Mouse (Mus musculus): ENCODE measurements around the gene Ash1l.
A peak's percentile ranks its signal among the peaks of the same experiment; 100 is the strongest.

Gene Ash1l

DNA sequence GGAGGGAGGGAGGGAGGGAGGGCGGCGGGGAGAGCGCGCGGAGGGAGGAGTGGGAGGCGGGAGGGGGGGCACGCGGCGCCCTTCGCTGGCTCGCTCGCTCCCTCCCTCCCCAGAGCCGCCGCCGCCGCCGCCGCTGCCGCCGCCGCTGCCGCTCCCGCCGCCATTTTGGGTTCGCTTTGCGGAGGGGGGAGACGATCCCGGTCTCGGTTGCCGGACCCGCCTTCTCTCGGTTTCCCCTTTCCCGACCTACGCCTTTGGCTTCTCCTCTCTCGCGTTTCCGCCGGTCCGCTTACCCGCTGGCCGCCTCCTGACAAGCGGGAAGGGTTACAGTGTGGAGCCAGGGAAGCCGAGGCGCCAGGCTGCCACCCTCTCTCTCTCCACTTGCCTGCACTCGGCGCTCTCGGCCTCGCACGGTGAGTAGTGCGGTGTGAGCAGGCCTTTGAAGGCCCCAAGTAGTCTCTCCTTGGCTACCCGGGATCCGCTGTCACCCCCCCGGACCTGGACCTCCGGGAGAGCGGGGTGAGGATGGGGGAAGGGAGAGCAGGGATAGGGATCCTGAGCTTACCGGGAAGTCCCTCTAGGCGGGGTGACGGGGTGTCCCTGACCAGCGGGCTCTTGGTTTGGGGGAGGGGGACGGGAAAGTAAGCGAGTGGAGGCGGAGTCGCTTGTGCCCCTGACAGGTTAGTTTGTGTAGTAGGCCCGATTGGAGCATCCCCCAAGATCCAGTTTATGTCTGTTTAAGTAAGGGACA, at the start of gene Ash1l, which contains the start of gene Dap3:
Gene Ash1l, plus strand, starts transcription at position 47 of the 751 bp plus-strand sequence.
Gene Dap3, minus strand, starts transcription at position 606 of the 751 bp plus-strand sequence.
- peak; percentile 88 for DNase-seq (ENCODE audit: extremely low spot score)

GRCm38 (mm10) chr3:88904803-88905202, 45.6 kb upstream of the Ash1l start:
- no peak for DNase-seq (ENCODE audit: extremely low spot score)

GRCm38 (mm10) chr3:88905209-88905608, 45.2 kb upstream of the Ash1l start:
- DNase-seq (ENCODE audit: extremely low spot score) = no peak

DNA sequence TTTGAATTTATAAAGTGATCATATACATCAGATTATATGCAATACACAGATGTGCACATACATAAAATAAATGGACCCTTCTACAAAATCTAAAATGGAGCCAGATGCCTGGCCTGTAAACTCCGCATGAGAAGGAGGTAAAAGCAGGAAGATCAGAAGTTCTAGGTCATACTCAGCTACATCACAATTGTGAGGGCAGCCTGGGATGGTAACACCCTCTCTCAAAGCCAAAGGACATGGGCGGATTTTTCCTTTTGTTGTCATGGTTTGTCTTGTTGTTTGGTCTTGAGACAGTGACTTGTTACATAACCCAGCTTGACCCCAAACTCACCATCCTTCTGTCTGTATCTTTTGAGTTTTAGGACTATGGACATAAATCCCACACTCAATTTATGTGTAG, 44.7 kb upstream of the Ash1l start:
- no peak for DNase-seq (ENCODE audit: extremely low spot score)

DNA sequence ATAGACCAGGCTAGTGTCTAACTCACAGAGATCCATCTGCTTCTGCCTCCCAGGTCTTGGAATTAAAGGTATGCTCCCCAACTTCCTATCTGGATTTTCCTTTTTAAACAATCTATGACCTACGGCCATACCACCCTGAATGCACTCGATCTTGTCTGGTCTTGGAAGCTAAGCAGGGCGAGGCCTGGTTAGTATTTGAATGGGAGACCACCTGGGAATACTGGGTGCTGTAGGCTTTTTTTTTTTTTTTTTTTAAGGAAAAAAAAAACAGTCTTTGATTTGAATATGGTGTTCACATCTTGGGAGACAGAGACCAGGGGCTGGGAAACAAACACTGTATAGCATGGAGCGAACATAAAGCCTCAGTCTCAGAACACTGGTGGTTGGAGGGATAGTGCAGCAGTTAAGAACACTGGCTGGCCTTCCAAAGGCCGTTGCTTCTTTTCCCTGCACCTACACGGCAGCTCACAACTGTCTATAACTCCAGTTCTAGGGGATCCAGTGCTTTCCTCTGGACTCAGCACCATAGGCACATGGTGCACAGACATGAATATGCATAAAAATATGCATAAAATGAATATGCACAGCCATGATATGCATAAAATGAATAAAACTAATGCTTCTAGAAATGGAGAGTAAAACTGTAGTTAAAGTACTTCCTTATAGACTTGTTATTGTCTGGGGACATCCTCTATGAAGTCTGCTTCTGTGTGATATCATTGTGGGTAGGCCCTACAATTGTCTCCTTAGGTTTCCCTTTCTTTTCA, 43.8 kb upstream of the Ash1l start:
- no peak for DNase-seq (ENCODE audit: extremely low spot score)

DNA sequence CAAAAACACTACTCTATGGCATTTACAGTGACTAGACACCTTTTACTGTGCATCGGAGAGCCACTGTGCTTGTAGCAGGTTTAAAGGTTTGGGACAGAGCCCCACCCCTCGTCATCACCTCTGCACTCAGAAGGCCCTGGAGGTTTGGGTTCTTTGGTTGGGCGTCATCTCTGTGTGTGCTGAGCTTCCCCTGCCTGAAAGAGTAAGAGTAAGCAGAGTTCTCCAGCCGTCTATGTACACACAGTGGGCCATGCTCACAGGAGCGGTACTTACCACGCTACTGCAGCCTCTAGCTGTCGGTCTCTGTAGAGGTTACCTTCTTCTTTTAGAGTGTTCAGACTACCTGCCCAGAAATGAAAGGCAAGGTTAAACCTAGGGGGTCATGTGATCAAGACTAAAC, 37.8 kb upstream of the Ash1l start:
- no peak for DNase-seq (ENCODE audit: extremely low spot score)

DNA sequence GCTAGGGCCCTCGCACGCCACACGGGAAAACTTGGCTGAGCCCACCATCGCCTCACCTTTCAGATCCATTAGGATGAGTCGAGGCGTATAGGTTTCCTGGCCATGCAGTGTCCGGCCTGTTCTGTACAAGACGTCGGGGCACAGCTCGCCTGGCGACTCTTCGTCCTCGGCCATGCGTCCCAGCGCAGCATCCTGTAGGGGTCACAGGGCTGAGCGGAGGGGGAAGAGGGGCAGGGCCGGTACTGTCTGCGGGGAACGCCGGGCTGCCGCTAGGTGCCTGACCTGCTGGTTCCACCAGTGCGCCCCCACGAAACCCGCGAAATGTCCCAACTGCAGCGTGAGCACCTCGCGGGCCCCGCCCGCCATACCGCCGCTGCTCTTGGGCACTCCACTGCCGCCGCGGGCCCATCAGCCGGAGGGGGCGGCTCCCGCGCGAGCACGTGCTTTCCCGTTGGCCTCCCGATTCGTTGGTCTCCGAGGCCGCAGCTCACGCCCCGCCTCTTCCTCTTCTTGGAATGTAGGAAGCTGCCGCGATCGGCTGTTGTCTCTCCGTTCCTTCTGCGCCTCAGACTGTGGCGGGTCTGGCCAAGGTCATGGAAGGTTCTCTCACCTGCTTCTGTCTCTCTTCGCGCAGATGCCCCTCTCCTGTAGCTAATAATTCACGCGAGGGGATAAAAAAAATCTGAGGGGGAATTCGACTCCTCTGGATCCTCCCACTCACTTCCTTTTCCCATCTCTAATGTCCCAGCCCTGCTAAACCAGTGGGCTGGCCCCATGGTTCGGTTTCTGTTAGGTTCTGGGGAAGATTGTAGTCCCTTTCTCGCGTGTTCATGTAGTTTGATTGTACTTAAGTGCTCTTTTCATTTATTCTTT, 36.7 kb upstream of the Ash1l start, which contains the start of gene Msto1:
Gene Msto1, minus strand, starts transcription at position 489 of the 873 bp plus-strand sequence.
- peak; percentile 91 for DNase-seq (ENCODE audit: extremely low spot score)

DNA sequence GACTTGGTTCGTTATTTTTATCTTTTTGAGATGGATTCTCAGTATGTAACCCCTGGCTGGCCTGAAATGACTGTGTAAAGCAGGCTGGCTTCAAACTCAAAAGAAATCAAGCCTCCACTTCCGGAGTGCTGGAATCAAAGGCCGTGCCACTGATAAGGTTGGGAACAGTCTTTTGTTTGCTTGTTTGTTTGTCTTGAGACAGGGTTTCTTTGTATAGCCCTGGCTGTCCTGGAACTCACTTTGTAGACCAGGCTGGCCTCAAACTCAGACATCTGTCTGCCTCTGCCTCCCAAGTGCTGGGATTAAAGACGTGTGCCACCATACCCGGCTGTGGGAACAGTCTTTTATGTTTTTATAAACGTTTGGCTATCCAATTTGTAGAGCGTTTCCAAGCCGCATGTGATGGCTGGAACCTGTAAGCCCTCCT, 36.0 kb upstream of the Ash1l start:
- DNase-seq (ENCODE audit: extremely low spot score) = no peak

DNA sequence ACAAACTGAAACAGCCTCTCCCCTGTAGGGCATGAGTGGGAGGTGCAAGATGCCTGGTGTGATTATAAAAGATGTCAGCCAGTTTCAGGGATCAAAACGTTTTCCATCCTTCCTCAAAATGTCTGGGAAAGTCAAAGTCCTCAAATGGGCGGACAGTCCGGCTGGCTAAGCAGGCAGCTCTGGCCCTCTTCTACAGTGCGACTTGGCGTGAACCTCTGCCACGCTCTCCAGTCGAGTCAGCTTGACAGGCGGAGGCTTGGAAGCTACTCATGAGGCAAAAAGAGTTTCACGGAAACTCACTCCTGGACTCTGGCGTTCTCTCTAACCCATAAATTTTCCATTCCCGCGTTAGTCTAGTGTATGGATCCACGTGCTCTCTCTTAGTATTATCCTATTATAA, 31.4 kb upstream of the Ash1l start:
- DNase-seq (ENCODE audit: extremely low spot score) = no peak

GRCm38 (mm10) chr3:88921411-88921810, 29.0 kb upstream of the Ash1l start:
- DNase-seq (ENCODE audit: extremely low spot score) = no peak

DNA sequence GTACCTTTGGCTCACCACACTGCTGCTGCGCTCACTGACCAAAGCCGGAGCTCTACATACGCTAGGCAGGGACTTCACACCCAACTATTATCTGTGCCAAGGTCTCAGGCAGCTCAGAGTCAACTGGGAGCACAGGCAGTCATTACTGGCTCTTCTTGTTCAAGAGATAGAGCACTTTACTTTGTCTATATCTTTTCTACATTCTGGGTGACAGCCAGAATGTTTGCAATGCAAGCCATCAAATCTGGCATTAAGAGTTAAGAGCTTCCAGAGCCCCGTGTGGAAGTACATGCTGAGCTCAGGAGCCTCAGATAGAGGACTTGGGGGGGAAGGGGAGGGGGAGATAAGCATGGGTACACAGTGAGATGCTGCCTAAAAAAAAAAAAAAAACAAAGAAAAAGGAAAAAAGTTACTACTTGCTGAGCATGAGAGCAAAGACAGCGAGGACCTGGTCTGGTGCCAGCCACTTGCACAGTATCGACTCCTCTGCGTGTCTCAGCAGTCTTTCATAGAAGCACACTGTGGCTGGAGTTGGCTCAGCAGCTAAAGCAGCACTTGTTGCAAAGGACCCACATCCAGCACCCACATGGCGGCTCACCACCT, 26.3 kb upstream of the Ash1l start:
- DNase-seq (ENCODE audit: extremely low spot score) = no peak

GRCm38 (mm10) chr3:88925651-88926050, 24.8 kb upstream of the Ash1l start:
- no peak for DNase-seq (ENCODE audit: extremely low spot score)

- DNase-seq (ENCODE audit: extremely low spot score) = no peak
These were observed 20.9 kb upstream of the Ash1l start for GRCm38 (mm10) chr3:88929501-88929900.

GRCm38 (mm10) chr3:88939071-88939470, 11.4 kb upstream of the Ash1l start:
- DNase-seq (ENCODE audit: extremely low spot score) = no peak

GRCm38 (mm10) chr3:88939749-88940148, 10.7 kb upstream of the Ash1l start:
- DNase-seq (ENCODE audit: extremely low spot score) = peak; percentile 32

GRCm38 (mm10) chr3:88942316-88942880, 8.0 kb upstream of the Ash1l start:
- no peak for DNase-seq (ENCODE audit: extremely low spot score)

- no peak for DNase-seq (ENCODE audit: extremely low spot score)
These were observed 6.3 kb upstream of the Ash1l start for GRCm38 (mm10) chr3:88944109-88944508.

GRCm38 (mm10) chr3:88949786-88950575, 441 bp upstream of the Ash1l start:
- DNase-seq (ENCODE audit: extremely low spot score) = peak; percentile 95

DNA sequence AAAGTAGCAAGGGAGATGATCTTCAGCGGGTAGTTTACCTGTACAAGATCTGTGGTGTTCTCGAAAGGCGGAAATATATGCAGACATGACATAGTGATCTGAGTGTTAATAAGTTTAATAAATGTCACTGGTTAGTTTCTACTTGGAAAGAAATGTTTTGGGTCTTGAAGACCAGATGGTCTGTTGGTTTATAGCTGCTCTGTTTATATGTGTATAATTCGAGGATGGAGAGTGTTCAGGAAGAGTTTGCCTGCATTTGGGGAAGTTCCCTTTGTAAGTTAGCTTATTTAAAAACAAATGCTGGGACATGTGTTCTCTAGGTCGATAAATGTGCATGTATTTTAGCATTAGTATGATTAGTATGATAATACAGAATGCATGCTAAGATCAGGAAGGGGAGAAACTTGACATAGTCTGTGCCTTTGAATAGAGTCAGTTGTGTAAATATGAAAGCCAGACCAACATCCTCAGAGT, 942 bp downstream of the Ash1l start:
- no peak for DNase-seq (ENCODE audit: extremely low spot score)

DNA sequence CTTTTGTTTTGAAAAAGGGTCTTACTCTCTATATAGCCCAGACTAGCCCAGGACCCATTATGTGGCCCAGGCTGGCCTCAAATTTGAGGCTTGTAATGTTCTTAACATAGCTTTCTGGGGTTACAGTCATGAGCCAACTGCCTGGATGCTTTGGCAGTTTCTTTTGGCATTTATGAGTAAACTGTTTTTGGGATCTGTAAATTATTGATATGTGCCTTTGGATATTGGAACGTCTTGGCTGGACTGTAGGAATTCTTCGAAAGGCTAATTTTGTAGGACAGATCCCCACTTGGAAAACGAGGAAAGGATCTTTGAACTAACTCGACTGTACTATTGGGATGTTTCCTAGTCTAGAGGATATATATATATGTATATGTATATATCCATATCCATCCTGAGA, 2.8 kb downstream of the Ash1l start:
- DNase-seq (ENCODE audit: extremely low spot score) = no peak
